Mouse (Mus musculus) mouse trophoblast stem cell (cell line): ENCODE results near the gene Fxyd7.

Experiments used
- in situ Hi-C, 2 experiments: fragments of 300-500 bp; cut with MseI, MboI; formaldehyde crosslinking; loops; 2 replicates in 1 of 2; 3 replicates in 1 of 2; pipeline ENCODE4 v1.15.1; 2025

The Fxyd7 gene

GRCm38 (mm10) chr7:31077470-31077869, 26.2 kb upstream of the Fxyd7 start:
- in situ Hi-C loops = no loop called here

- in situ Hi-C loops = no loop called here
Observed at GRCm38 (mm10) chr7:31076492-31076891, 25.2 kb upstream of the Fxyd7 start, which contains the start of gene Fxyd3. Fxyd3 (minus strand) TSS chr7:31076704.

- in situ Hi-C loops = no loop called here
Observed at GRCm38 (mm10) chr7:31074713-31075069, 23.4 kb upstream of the Fxyd7 start.

- in situ Hi-C loops = no loop called here
Observed at GRCm38 (mm10) chr7:31074061-31074712, 22.9 kb upstream of the Fxyd7 start.

GRCm38 (mm10) chr7:31073546-31073945, 22.3 kb upstream of the Fxyd7 start:
- in situ Hi-C loops = no loop called here

- in situ Hi-C loops = no loop called here
Observed at GRCm38 (mm10) chr7:31072326-31072725, 21.1 kb upstream of the Fxyd7 start.

GRCm38 (mm10) chr7:31070324-31070723, 19.1 kb upstream of the Fxyd7 start:
- in situ Hi-C loops = no loop called here

- in situ Hi-C loops = no loop called here
Observed at GRCm38 (mm10) chr7:31069491-31069890, 18.2 kb upstream of the Fxyd7 start.

GRCm38 (mm10) chr7:31067836-31068235, 16.6 kb upstream of the Fxyd7 start:
- in situ Hi-C loops = no loop called here

GRCm38 (mm10) chr7:31063074-31063560, 11.8 kb upstream of the Fxyd7 start:
- in situ Hi-C loops = no loop called here

- in situ Hi-C loops = no loop called here
Observed at GRCm38 (mm10) chr7:31060621-31061010, 9.3 kb upstream of the Fxyd7 start.

- in situ Hi-C loops = loop anchor here (5.0 kb wide), 2 partner anchors 32 to 37 kb away; no protein-coding TSS in a partner anchor
Observed at GRCm38 (mm10) chr7:31059919-31060620, 8.8 kb upstream of the Fxyd7 start.

- in situ Hi-C loops = loop anchor here (5.0 kb wide), 2 partner anchors 33 to 38 kb away; no protein-coding TSS in a partner anchor
Observed at GRCm38 (mm10) chr7:31059108-31059507, 7.8 kb upstream of the Fxyd7 start, which contains the start of gene Lgi4. Lgi4 (plus strand) TSS chr7:31059342.

GRCm38 (mm10) chr7:31058211-31058610, 6.9 kb upstream of the Fxyd7 start:
- in situ Hi-C loops = loop anchor here (5.0 kb wide), 2 partner anchors 34 to 39 kb away; no protein-coding TSS in a partner anchor

- in situ Hi-C loops = loop anchor here (5.0 kb wide), 2 partner anchors 35 to 40 kb away; no protein-coding TSS in a partner anchor
Observed at GRCm38 (mm10) chr7:31057730-31058129, 6.5 kb upstream of the Fxyd7 start.

GRCm38 (mm10) chr7:31057071-31057470, 5.8 kb upstream of the Fxyd7 start, which contains the start of gene Fxyd1:
Fxyd1 (minus strand) TSS chr7:31057199.
- in situ Hi-C loops = loop anchor here (5.0 kb wide), 2 partner anchors 35 to 40 kb away; no protein-coding TSS in a partner anchor

- in situ Hi-C loops = loop anchor here (5.0 kb wide), 2 partner anchors 36 to 41 kb away; no protein-coding TSS in a partner anchor
Observed at GRCm38 (mm10) chr7:31056448-31056847, 5.2 kb upstream of the Fxyd7 start.

GRCm38 (mm10) chr7:31055883-31056282, 4.6 kb upstream of the Fxyd7 start:
- in situ Hi-C loops = loop anchor here (5.0 kb wide), 2 partner anchors 36 to 41 kb away; no protein-coding TSS in a partner anchor

GRCm38 (mm10) chr7:31055354-31055824, 4.1 kb upstream of the Fxyd7 start:
- in situ Hi-C loops = loop anchor here (5.0 kb wide), 2 partner anchors 37 to 42 kb away; no protein-coding TSS in a partner anchor

GRCm38 (mm10) chr7:31054661-31055320, 3.5 kb upstream of the Fxyd7 start:
- in situ Hi-C loops = loop anchor here (5.0 kb wide), 2 partner anchors 38 to 43 kb away; no protein-coding TSS in a partner anchor

- in situ Hi-C loops = no loop called here
Observed at GRCm38 (mm10) chr7:31053882-31054447, 2.7 kb upstream of the Fxyd7 start.
